Mouse (Mus musculus): Measurements from ENCODE around the gene Rps11.
"Not testable (repeated sequence)": the region's sequence is repeated elsewhere in the genome, so short reads cannot be mapped to it uniquely, and the experiment has no call there.

The Rps11 gene

GRCm38 (mm10) chr7:45124224-45125143, at the start of gene Rps11:
Rps11 (minus strand) TSS chr7:45124439.
- peak; percentile 95 for DNase-seq (ENCODE audit: extremely low read depth, low read depth, low spot score)

- not testable (repeated sequence) for DNase-seq (ENCODE audit: extremely low read depth, low read depth, low spot score)
Observed at GRCm38 (mm10) chr7:45173772-45174171, 49.5 kb upstream of the Rps11 start.

GRCm38 (mm10) chr7:45172974-45173373, 48.7 kb upstream of the Rps11 start:
- no peak for DNase-seq (ENCODE audit: extremely low read depth, low read depth, low spot score)

- no peak for DNase-seq (ENCODE audit: extremely low read depth, low read depth, low spot score)
Observed at GRCm38 (mm10) chr7:45169495-45169894, 45.3 kb upstream of the Rps11 start.

- no peak for DNase-seq (ENCODE audit: extremely low read depth, low read depth, low spot score)
Observed at GRCm38 (mm10) chr7:45168656-45169055, 44.4 kb upstream of the Rps11 start.

- DNase-seq (ENCODE audit: extremely low read depth, low read depth, low spot score) = no peak
Observed at GRCm38 (mm10) chr7:45167761-45168445, 43.7 kb upstream of the Rps11 start.

- no peak for DNase-seq (ENCODE audit: extremely low read depth, low read depth, low spot score)
Observed at GRCm38 (mm10) chr7:45166950-45167401, 42.7 kb upstream of the Rps11 start.

GRCm38 (mm10) chr7:45165701-45166100, 41.5 kb upstream of the Rps11 start:
- DNase-seq (ENCODE audit: extremely low read depth, low read depth, low spot score) = no peak

GRCm38 (mm10) chr7:45164833-45165232, 40.6 kb upstream of the Rps11 start:
- no peak for DNase-seq (ENCODE audit: extremely low read depth, low read depth, low spot score)

GRCm38 (mm10) chr7:45163735-45164490, 39.7 kb upstream of the Rps11 start, which contains the start of gene Slc17a7:
Slc17a7 (plus strand) TSS chr7:45163949.
- no peak for DNase-seq (ENCODE audit: extremely low read depth, low read depth, low spot score)

- no peak for DNase-seq (ENCODE audit: extremely low read depth, low read depth, low spot score)
Observed at GRCm38 (mm10) chr7:45162996-45163615, 38.9 kb upstream of the Rps11 start.

GRCm38 (mm10) chr7:45162551-45162950, 38.3 kb upstream of the Rps11 start:
- DNase-seq (ENCODE audit: extremely low read depth, low read depth, low spot score) = no peak

GRCm38 (mm10) chr7:45161612-45162473, 37.6 kb upstream of the Rps11 start:
- DNase-seq (ENCODE audit: extremely low read depth, low read depth, low spot score) = no peak

- no peak for DNase-seq (ENCODE audit: extremely low read depth, low read depth, low spot score)
Observed at GRCm38 (mm10) chr7:45160866-45161265, 36.6 kb upstream of the Rps11 start.

GRCm38 (mm10) chr7:45160316-45160800, 36.1 kb upstream of the Rps11 start:
- DNase-seq (ENCODE audit: extremely low read depth, low read depth, low spot score) = no peak

- no peak for DNase-seq (ENCODE audit: extremely low read depth, low read depth, low spot score)
Observed at GRCm38 (mm10) chr7:45158991-45159390, 34.8 kb upstream of the Rps11 start.

GRCm38 (mm10) chr7:45157459-45157858, 33.2 kb upstream of the Rps11 start:
- no peak for DNase-seq (ENCODE audit: extremely low read depth, low read depth, low spot score)

- no peak for DNase-seq (ENCODE audit: extremely low read depth, low read depth, low spot score)
Observed at GRCm38 (mm10) chr7:45156206-45156605, 32.0 kb upstream of the Rps11 start.

GRCm38 (mm10) chr7:45155590-45155989, 31.4 kb upstream of the Rps11 start:
- DNase-seq (ENCODE audit: extremely low read depth, low read depth, low spot score) = no peak
